Mouse (Mus musculus) ovary, postnatal 14 days (tissue): ENCODE results near the gene Gm3752.
"Not testable (repeated sequence)": the region's sequence is repeated elsewhere in the genome, so short reads cannot be mapped to it uniquely, and the experiment has no call there.

ENCODE experiments used
- DNase-seq: peaks from one replicate; pipeline ENCODE4 v3.0.0; 2022; ENCODE audit warnings: low spot score

Gene Gm3752

GRCm38 (mm10) chr14:7483662-7484061 is at the start of gene Gm3752:
TSS of gene Gm3752 (minus strand) at chr14:7483762.
- DNase-seq, result not testable (repeated sequence)

- not testable (repeated sequence) for DNase-seq
These were observed 5.2 kb upstream of the Gm3752 start for GRCm38 (mm10) chr14:7488731-7489130.

- DNase-seq, result not testable (repeated sequence)
These were observed 32.7 kb downstream of the Gm3752 start, which contains the start of gene Gm3755 for GRCm38 (mm10) chr14:7450817-7451216. TSS of gene Gm3755 (minus strand) at chr14:7450917.

- DNase-seq, result not testable (repeated sequence)
These were observed 61.1 kb downstream of the Gm3752 start for GRCm38 (mm10) chr14:7422496-7422895.
